Mouse (Mus musculus) CH12.LX (cell line): ENCODE data around the gene Gba2. TPM values are rescaled to one million over a fixed set of nuclear protein-coding genes. Genes with fewer than 3 reads are reported as not detected.

Experiments used
- DNase-seq: peaks from one replicate; pipeline ENCODE4 v3.0.0-alpha.2; 2013; ENCODE audit errors: extremely low read depth
- H3K27ac ChIP-seq: 2 replicates; pipeline ENCODE4 v1.5.1; 2012; ENCODE audit warnings: low read depth, mild to moderate bottlenecking, control low read depth, moderate library complexity; ENCODE audit not compliant: insufficient read depth
- H3K27me3 ChIP-seq: replicated peaks from 2 replicates; pipeline ENCODE3; 2012; ENCODE audit warnings: inconsistent platforms
- H3K36me3 ChIP-seq, 2 experiments: replicated peaks in 1 of 2; 2 replicates each; pipeline versions ENCODE3 to v1.6.1; 2012; ENCODE audit warnings: inconsistent platforms in 1 of 2, low read length in 1 of 2, mild to moderate bottlenecking in 1 of 2, mixed read lengths in 1 of 2, moderate library complexity in 1 of 2; ENCODE audit not compliant: control insufficient read depth in 1 of 2, insufficient read depth in 1 of 2
- H3K4me1 ChIP-seq, 2 experiments: 2 replicates each; pipeline ENCODE4 v1.6.1; 2012; ENCODE audit warnings: inconsistent platforms in 1 of 2, moderate library complexity in 1 of 2; ENCODE audit not compliant: insufficient read depth in 2 of 2, control insufficient read depth in 1 of 2
- H3K4me2 ChIP-seq: 2 replicates; pipeline ENCODE4 v1.6.1; 2012; ENCODE audit warnings: low read depth, mild to moderate bottlenecking, control low read depth; ENCODE audit not compliant: poor library complexity, insufficient read depth, severe bottlenecking
- H3K4me3 ChIP-seq, 3 experiments: fragments of 150-350 bp in 1 of 3; sonication (generic) in 1 of 3; replicated peaks in 1 of 3; 2 replicates each; pipeline versions ENCODE3 to v1.5.1; 2011 to 2012; ENCODE audit warnings: low read depth in 2 of 3, low read length in 2 of 3, mild to moderate bottlenecking in 2 of 3, moderate library complexity in 2 of 3, control low read depth in 1 of 3, improper control_type of control experiment in 1 of 3, inconsistent platforms in 1 of 3, mixed read lengths in 1 of 3; ENCODE audit not compliant: poor library complexity in 1 of 3
- H3K79me2 ChIP-seq: replicated peaks from 2 replicates; pipeline ENCODE4 v1.6.1; 2012; ENCODE audit warnings: mild to moderate bottlenecking, moderate library complexity; ENCODE audit not compliant: control insufficient read depth, poor library complexity, insufficient read depth, severe bottlenecking; ENCODE audit errors: extremely low read depth
- H3K9ac ChIP-seq: 2 replicates; pipeline ENCODE4 v1.6.1; 2012; ENCODE audit warnings: low read depth, mild to moderate bottlenecking, control low read depth, moderate library complexity; ENCODE audit not compliant: insufficient read depth
- H3K9me3 ChIP-seq: replicated peaks from 2 replicates; pipeline ENCODE3; 2012; ENCODE audit warnings: low read length, inconsistent platforms, mixed read lengths
- CTCF ChIP-seq, 2 experiments: IDR thresholded peaks in 1 of 2; conservative IDR thresholded peaks in 1 of 2; 2 replicates each; pipeline ENCODE4 v1.5.1; 2011 to 2012; ENCODE audit warnings: low read depth in 2 of 2, low read length in 2 of 2, improper control_type of control experiment in 1 of 2, inconsistent platforms in 1 of 2, mild to moderate bottlenecking in 1 of 2, moderate library complexity in 1 of 2
- E2F4 ChIP-seq: IDR thresholded peaks from 2 replicates; pipeline ENCODE4 v1.6.1; 2011; ENCODE audit warnings: low read depth, low read length, improper control_type of control experiment; ENCODE audit not compliant: insufficient replicate concordance
- EP300 ChIP-seq: IDR thresholded peaks from 2 replicates; pipeline ENCODE4 v1.6.1; 2011; ENCODE audit warnings: low read length, improper control_type of control experiment
- GABPA ChIP-seq: IDR thresholded peaks from 2 replicates; pipeline ENCODE4 v1.6.1; 2012; ENCODE audit warnings: low read depth, low read length, improper control_type of control experiment, inconsistent platforms; ENCODE audit not compliant: insufficient replicate concordance
- IRF4 ChIP-seq: IDR thresholded peaks from 2 replicates; pipeline ENCODE4 v1.6.1; 2014; ENCODE audit warnings: low read depth, mild to moderate bottlenecking, inconsistent platforms, low read length, improper control_type of control experiment
- JUND ChIP-seq: conservative IDR thresholded peaks from 2 replicates; pipeline ENCODE4 v1.6.1; 2011; ENCODE audit warnings: low read depth, low read length, improper control_type of control experiment
- KAT2A ChIP-seq: IDR thresholded peaks from 2 replicates; pipeline ENCODE4 v1.6.1; 2012; ENCODE audit warnings: low read length, improper control_type of control experiment, inconsistent platforms; ENCODE audit not compliant: insufficient replicate concordance
- MAFK ChIP-seq: IDR thresholded peaks from 2 replicates; pipeline ENCODE4 v1.6.1; 2011; ENCODE audit warnings: low read length, improper control_type of control experiment; ENCODE audit not compliant: insufficient replicate concordance
- MEF2A ChIP-seq: IDR thresholded peaks from 2 replicates; pipeline ENCODE4 v1.6.1; 2014; ENCODE audit warnings: low read depth, mild to moderate bottlenecking, inconsistent platforms, low read length, improper control_type of control experiment, borderline replicate concordance
- MXI1 ChIP-seq: IDR thresholded peaks from 2 replicates; pipeline ENCODE4 v1.6.1; 2011; ENCODE audit warnings: mild to moderate bottlenecking, low read depth, low read length, improper control_type of control experiment
- NELFE ChIP-seq: IDR thresholded peaks from 2 replicates; pipeline ENCODE4 v1.6.1; 2011; ENCODE audit warnings: low read depth, low read length, improper control_type of control experiment
- NRF1 ChIP-seq: IDR thresholded peaks from 2 replicates; pipeline ENCODE4 v1.6.1; 2014; ENCODE audit warnings: low read depth, mild to moderate bottlenecking, inconsistent platforms, low read length, improper control_type of control experiment, moderate library complexity
- PAX5 ChIP-seq: IDR thresholded peaks from 2 replicates; pipeline ENCODE4 v1.6.1; 2012; ENCODE audit warnings: low read length, inconsistent platforms, mixed read lengths
- POLR2A ChIP-seq: IDR thresholded peaks from 2 replicates; pipeline ENCODE4 v1.6.1; 2011; ENCODE audit warnings: low read depth, mild to moderate bottlenecking, improper control_type of control experiment, low read length
- POLR2AphosphoS2 ChIP-seq: IDR thresholded peaks from 2 replicates; pipeline ENCODE4 v1.6.1; 2011; ENCODE audit warnings: low read depth, low read length, improper control_type of control experiment
- RAD21 ChIP-seq: IDR thresholded peaks from 2 replicates; pipeline ENCODE4 v1.6.1; 2011; ENCODE audit warnings: low read depth, mild to moderate bottlenecking, low read length, improper control_type of control experiment, moderate library complexity
- SIN3A ChIP-seq: IDR thresholded peaks from 2 replicates; pipeline ENCODE4 v1.6.1; 2012; ENCODE audit warnings: low read length, improper control_type of control experiment, inconsistent platforms
- TBP ChIP-seq: conservative IDR thresholded peaks from 2 replicates; pipeline ENCODE4 v1.6.1; 2011; ENCODE audit warnings: low read depth, low read length, improper control_type of control experiment
- TCF12 ChIP-seq: IDR thresholded peaks from 2 replicates; pipeline ENCODE4 v1.6.1; 2014; ENCODE audit warnings: low read depth, mild to moderate bottlenecking, inconsistent platforms, low read length, improper control_type of control experiment
- UBTF ChIP-seq: IDR thresholded peaks from 2 replicates; pipeline ENCODE4 v1.6.1; 2012; ENCODE audit warnings: low read depth, mild to moderate bottlenecking, inconsistent platforms, low read length, improper control_type of control experiment, moderate library complexity
- USF1 ChIP-seq: IDR thresholded peaks from 2 replicates; pipeline ENCODE4 v1.6.1; 2014; ENCODE audit warnings: low read depth, mild to moderate bottlenecking, inconsistent platforms, low read length, improper control_type of control experiment
- USF2 ChIP-seq: conservative IDR thresholded peaks from 2 replicates; pipeline ENCODE4 v1.6.1; 2011; ENCODE audit warnings: low read depth, low read length, improper control_type of control experiment
- ZC3H11A ChIP-seq: IDR thresholded peaks from 2 replicates; pipeline ENCODE4 v1.6.1; 2012; ENCODE audit warnings: low read depth, mild to moderate bottlenecking, inconsistent platforms, low read length, improper control_type of control experiment
- ZKSCAN1 ChIP-seq: IDR thresholded peaks from 2 replicates; pipeline ENCODE4 v1.6.1; 2012; ENCODE audit warnings: low read depth, inconsistent platforms, low read length, improper control_type of control experiment, borderline replicate concordance
- ZMIZ1 ChIP-seq: IDR thresholded peaks from 2 replicates; pipeline ENCODE4 v1.6.1; 2012; ENCODE audit warnings: low read depth, mild to moderate bottlenecking, inconsistent platforms, low read length, improper control_type of control experiment
- ZNF384 ChIP-seq: IDR thresholded peaks from 2 replicates; pipeline ENCODE4 v1.6.1; 2012; ENCODE audit warnings: low read depth, low read length, improper control_type of control experiment, inconsistent platforms
- dilution Hi-C: fragments of 300-500 bp; cut with MboI; formaldehyde crosslinking; loops from 2 replicates; pipeline ENCODE4 v1.14.3; 2020; ENCODE audit warnings: low sequenced_read_pairs; ENCODE audit not compliant: extremely low pct_unique_long_range_greater_than_20kb, extremely low pct_ligation_motif_present
- in situ Hi-C: fragments of 300-500 bp; cut with MboI; formaldehyde crosslinking; loops from 3 replicates; pipeline ENCODE4 v1.14.3; 2019; ENCODE audit warnings: low sequenced_read_pairs, low pct_ligation_motif_present, low pct_unique_long_range_greater_than_20kb, mixed read lengths
- polyA plus RNA-seq: library from polyadenylated mRNA; unstranded; fragments of >175 nt; gene quantifications from 2 replicates; pipeline ENCODE4 v1.2.1, GENCODE M21; 2012; ENCODE audit warnings: low read depth; ENCODE audit not compliant: insufficient read length
- total RNA-seq, 2 experiments: library from RNA; depleted of rRNA; stranded (reverse); fragments of 300-350 nt in 1 of 2; fragments of >200 nt in 1 of 2; gene quantifications; 2 replicates each; pipeline ENCODE4 v1.2.3; 2012 to 2014

The Gba2 gene
- total and polyA plus RNA-seq, 3 experiments: 3.2 to 11.2 (median 4.1) TPM

DNA sequence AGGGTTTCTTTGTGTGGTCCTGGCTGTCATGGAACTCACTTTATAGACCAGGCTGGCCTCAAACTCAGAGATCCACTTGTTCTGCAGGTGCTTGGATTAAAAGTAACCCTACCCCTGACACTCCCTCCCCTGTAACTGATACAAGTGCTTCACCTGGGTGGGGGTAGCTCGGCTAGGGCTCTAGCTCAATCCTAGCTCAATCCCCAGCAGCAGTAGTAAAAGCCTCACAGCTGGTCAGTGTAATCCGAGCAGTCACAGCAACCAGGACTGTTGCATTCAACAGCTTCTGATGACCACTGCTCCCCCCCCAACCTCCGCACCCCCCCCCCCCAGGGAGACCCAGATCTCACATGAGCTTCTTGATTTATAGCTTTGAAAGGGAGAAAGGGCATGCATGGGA, 36.6 kb downstream of the Gba2 start:
- Histone ChIP-seq H3K4me1 (peaks cover 0 to 5% of the 10 kb centered on the region in 2 experiments; a peak in 1 of 4 replicates), H3K9ac (no peak overlapping the region), H3K27me3 (no peaks in the 10 kb centered on the region), H3K4me3 (no peak overlapping the region), H3K4me2 (no peak overlapping the region), H3K79me2 (no peaks in the 10 kb centered on the region), H3K36me3 (peaks cover 89 to 99% of the 10 kb centered on the region in 2 experiments), H3K9me3 (no peaks in the 10 kb centered on the region)
- dilution Hi-C loops (no loop called here), in situ Hi-C loops (no loop called here)
- TF ChIP-seq GABPA (no peak), MAFK (no peak), PAX5 (no peak), USF1 (no peak), ZC3H11A (no peak), ZMIZ1 (no peak), ZKSCAN1 (no peak), MEF2A (no peak), USF2 (no peak), SIN3A (no peak)
- TF ChIP-seq, all 38 proteins: peak for 0
- no peak overlapping the region for H3K27ac ChIP-seq
- no peak for DNase-seq

DNA sequence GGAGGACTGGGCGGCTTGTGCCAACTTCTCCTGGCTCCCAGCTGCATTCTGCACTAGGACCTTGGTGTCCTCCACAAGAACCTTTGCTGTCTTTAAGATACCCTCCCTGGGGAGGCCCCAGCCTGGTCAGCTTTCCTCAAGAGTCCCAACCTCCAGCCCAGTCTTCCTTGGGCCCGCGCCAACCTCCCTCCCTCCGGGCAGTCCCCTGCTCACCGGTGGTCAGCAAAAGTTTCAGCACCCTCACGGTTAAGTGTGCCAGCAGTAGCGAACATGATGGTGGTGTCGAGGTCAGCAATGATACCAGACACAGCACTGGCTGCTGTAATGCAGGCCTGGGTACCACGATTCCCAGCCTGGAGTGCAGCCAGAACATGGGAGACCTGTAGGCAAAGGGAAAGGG, 42.6 kb downstream of the Gba2 start:
- no peaks in the 10 kb centered on the region for H3K9me3 ChIP-seq
- no peak overlapping the region for H3K4me2 ChIP-seq
- H3K27ac ChIP-seq: no peak overlapping the region
- no peak overlapping the region for H3K9ac ChIP-seq
- H3K79me2 ChIP-seq: no peaks in the 10 kb centered on the region
- TF ChIP-seq E2F4: no peak
- no peak for TF ChIP-seq GABPA
- no peak for TF ChIP-seq NRF1
- no peak for TF ChIP-seq PAX5
- TF ChIP-seq JUND: no peak
- TF ChIP-seq TCF12: no peak
- TF ChIP-seq NELFE: no peak
- no peak for TF ChIP-seq POLR2AphosphoS2
- TF ChIP-seq RAD21: no peak
- TF ChIP-seq USF1: no peak
- no peak for TF ChIP-seq ZNF384
- no peak for TF ChIP-seq POLR2A
- TF ChIP-seq KAT2A: no peak
- TF ChIP-seq CTCF (conservative IDR thresholded peaks at IDR 0.05 in 1 of 2, IDR thresholded peaks at IDR 0.05 in 1 of 2; ENCODE audit: low read depth in 2 of 2, low read length in 2 of 2): no peak
- no peak for TF ChIP-seq UBTF
- TF ChIP-seq EP300: no peak
- no peak for TF ChIP-seq TBP
- TF ChIP-seq IRF4: no peak
- no peak for TF ChIP-seq MXI1
- H3K27me3 ChIP-seq: no peaks in the 10 kb centered on the region
- no peak for DNase-seq
- peaks cover 93 to 98% of the 10 kb centered on the region in 2 experiments for H3K36me3 ChIP-seq
- in situ Hi-C loops (no loop called here), dilution Hi-C loops (no loop called here)
- H3K4me3 ChIP-seq: no peak overlapping the region
- no peaks in the 10 kb centered on the region for H3K4me1 ChIP-seq
